Mouse (Mus musculus): Measurements from ENCODE around the gene Hpse2. TPM values are rescaled to one million over a fixed set of nuclear protein-coding genes. Genes with fewer than 3 reads are reported as not detected.

Hpse2 gene
- polyA plus RNA-seq, 1 experiment from 2014 or later: 9.8 TPM

GRCm38 (mm10) chr19:43146820-43147219, 241.3 kb downstream of the Hpse2 start:
- no peaks in the 10 kb centered on the region for H3K27me3 ChIP-seq
- no peak overlapping the region for H3K4me2 ChIP-seq (replicated peaks)
- no peaks in the 10 kb centered on the region for H3K36me3 ChIP-seq
- no peak overlapping the region for H3K9ac ChIP-seq
- ATAC-seq (ENCODE audit: low FRiP score, low read depth): no peak
- no peak overlapping the region for H3K4me3 ChIP-seq
- no peak overlapping the region for H3K27ac ChIP-seq
- H3K9me3 ChIP-seq: no peaks in the 10 kb centered on the region
- 24% methylated on average over 7 of the region's 7 CpGs for WGBS
- H3K4me1 ChIP-seq: peaks cover 13% of the 10 kb centered on the region

- Histone ChIP-seq H3K9ac (no peak overlapping the region), H3K4me2 (replicated peaks) (no peak overlapping the region), H3K9me3 (no peaks in the 10 kb centered on the region), H3K4me1 (peaks cover 3% of the 10 kb centered on the region), H3K36me3 (no peaks in the 10 kb centered on the region), H3K27me3 (no peaks in the 10 kb centered on the region), H3K4me3 (no peak overlapping the region), H3K27ac (no peak overlapping the region)
- ATAC-seq (ENCODE audit: low FRiP score, low read depth): no peak
- 76% methylated on average over 3 of the region's 3 CpGs for WGBS
Observed at GRCm38 (mm10) chr19:43141646-43142045, 246.5 kb downstream of the Hpse2 start.

- no peaks in the 10 kb centered on the region for H3K4me1 ChIP-seq
- no peak overlapping the region for H3K27ac ChIP-seq
- no peaks in the 10 kb centered on the region for H3K27me3 ChIP-seq
- peaks cover 8% of the 10 kb centered on the region for H3K9me3 ChIP-seq
- H3K4me2 ChIP-seq (replicated peaks): no peak overlapping the region
- 83% methylated on average over 4 of the region's 4 CpGs for WGBS
- no peak for ATAC-seq (ENCODE audit: low FRiP score, low read depth)
- H3K36me3 ChIP-seq: no peaks in the 10 kb centered on the region
- no peak overlapping the region for H3K9ac ChIP-seq
- no peak overlapping the region for H3K4me3 ChIP-seq
Observed at GRCm38 (mm10) chr19:43109796-43110195, 278.4 kb downstream of the Hpse2 start.

GRCm38 (mm10) chr19:43096915-43097314, 291.2 kb downstream of the Hpse2 start:
- no peaks in the 10 kb centered on the region for H3K36me3 ChIP-seq
- no peaks in the 10 kb centered on the region for H3K4me1 ChIP-seq
- ATAC-seq (ENCODE audit: low FRiP score, low read depth): no peak
- 71% methylated on average over 2 of the region's 2 CpGs for whole genome bisulfite sequencing
- no peaks in the 10 kb centered on the region for H3K27me3 ChIP-seq
- H3K4me2 ChIP-seq (replicated peaks): no peak overlapping the region
- H3K9ac ChIP-seq: no peak overlapping the region
- H3K9me3 ChIP-seq: no peaks in the 10 kb centered on the region
- H3K4me3 ChIP-seq: no peak overlapping the region
- H3K27ac ChIP-seq: no peak overlapping the region

- 94% methylated on average over 3 of the region's 3 CpGs for WGBS
Observed at GRCm38 (mm10) chr19:43087216-43087615, 300.9 kb downstream of the Hpse2 start.

GRCm38 (mm10) chr19:43064155-43064554, 324.0 kb downstream of the Hpse2 start:
- H3K4me1 ChIP-seq: no peaks in the 10 kb centered on the region
- no peak overlapping the region for H3K4me2 ChIP-seq (replicated peaks)
- H3K36me3 ChIP-seq: no peaks in the 10 kb centered on the region
- ATAC-seq (ENCODE audit: low FRiP score, low read depth): no peak
- no peak overlapping the region for H3K9ac ChIP-seq
- no peak overlapping the region for H3K27ac ChIP-seq
- no peaks in the 10 kb centered on the region for H3K27me3 ChIP-seq
- H3K4me3 ChIP-seq: no peak overlapping the region
- no peaks in the 10 kb centered on the region for H3K9me3 ChIP-seq
- WGBS: 69% methylated on average over 2 of the region's 2 CpGs

More at GRCm38 (mm10) chr19:43087216-43087615, 300.9 kb downstream of the Hpse2 start:
- Histone ChIP-seq H3K4me3 (no peak overlapping the region), H3K4me1 (no peaks in the 10 kb centered on the region), H3K27me3 (no peaks in the 10 kb centered on the region), H3K36me3 (no peaks in the 10 kb centered on the region), H3K9ac (no peak overlapping the region), H3K27ac (no peak overlapping the region), H3K9me3 (no peaks in the 10 kb centered on the region), H3K4me2 (replicated peaks) (no peak overlapping the region)
- ATAC-seq (ENCODE audit: low FRiP score, low read depth): no peak

GRCm38 (mm10) chr19:43044506-43044905, 343.6 kb downstream of the Hpse2 start:
- peaks cover 6% of the 10 kb centered on the region for H3K9me3 ChIP-seq
- no peak overlapping the region for H3K27ac ChIP-seq
- no peak for ATAC-seq (ENCODE audit: low FRiP score, low read depth)
- no peaks in the 10 kb centered on the region for H3K27me3 ChIP-seq
- no peak overlapping the region for H3K4me3 ChIP-seq
- peaks cover 18% of the 10 kb centered on the region for H3K4me1 ChIP-seq
- no peak overlapping the region for H3K4me2 ChIP-seq (replicated peaks)
- H3K9ac ChIP-seq: no peak overlapping the region
- 31% methylated on average over 4 of the region's 4 CpGs for WGBS
- peaks cover 5% of the 10 kb centered on the region; the same call in 1 of the 2 replicates for H3K36me3 ChIP-seq

GRCm38 (mm10) chr19:43042721-43043120, 345.4 kb downstream of the Hpse2 start:
- no peak overlapping the region for H3K27ac ChIP-seq

GRCm38 (mm10) chr19:43042211-43042610, 345.9 kb downstream of the Hpse2 start:
- Histone ChIP-seq H3K4me2 (replicated peaks) (no peak overlapping the region), H3K27ac (no peak overlapping the region; the same call in 1 of the 2 replicates), H3K27me3 (no peaks in the 10 kb centered on the region), H3K9me3 (no peaks in the 10 kb centered on the region), H3K9ac (no peak overlapping the region), H3K4me1 (peaks cover 18% of the 10 kb centered on the region), H3K4me3 (no peak overlapping the region), H3K36me3 (no peaks in the 10 kb centered on the region)
- 58% methylated on average over 2 of the region's 2 CpGs for WGBS
- ATAC-seq (ENCODE audit: low FRiP score, low read depth): 0 out of 2 replicates have a peak, but pooled peaks have one; percentile 40

More at GRCm38 (mm10) chr19:43042721-43043120, 345.4 kb downstream of the Hpse2 start:
- no peak overlapping the region for H3K4me2 ChIP-seq (replicated peaks)
- no peaks in the 10 kb centered on the region for H3K36me3 ChIP-seq
- no peaks in the 10 kb centered on the region for H3K27me3 ChIP-seq
- H3K4me1 ChIP-seq: peaks cover 18% of the 10 kb centered on the region
- H3K9me3 ChIP-seq: no peaks in the 10 kb centered on the region
- ATAC-seq (ENCODE audit: low FRiP score, low read depth): no peak
- no peak overlapping the region for H3K9ac ChIP-seq
- H3K4me3 ChIP-seq: no peak overlapping the region
- WGBS: 57% methylated on average over 2 of the region's 2 CpGs

GRCm38 (mm10) chr19:43036381-43036780, 351.8 kb downstream of the Hpse2 start:
- Histone ChIP-seq H3K4me2 (replicated peaks) (no peak overlapping the region), H3K9ac (no peak overlapping the region), H3K36me3 (no peaks in the 10 kb centered on the region), H3K27ac (no peak overlapping the region), H3K4me3 (no peak overlapping the region), H3K4me1 (peaks cover 8% of the 10 kb centered on the region; the same call in 1 of the 2 replicates), H3K9me3 (no peaks in the 10 kb centered on the region), H3K27me3 (no peaks in the 10 kb centered on the region)
- WGBS: 51% methylated on average over 4 of the region's 4 CpGs
- ATAC-seq (ENCODE audit: low FRiP score, low read depth): no peak

GRCm38 (mm10) chr19:43027305-43027704, 360.9 kb downstream of the Hpse2 start:
- H3K9me3 ChIP-seq: no peaks in the 10 kb centered on the region
- H3K9ac ChIP-seq: no peak overlapping the region
- H3K4me2 ChIP-seq (replicated peaks): no peak overlapping the region
- no peak overlapping the region for H3K27ac ChIP-seq
- WGBS: 29% methylated on average over 4 of the region's 4 CpGs
- no peaks in the 10 kb centered on the region for H3K36me3 ChIP-seq
- H3K27me3 ChIP-seq: no peaks in the 10 kb centered on the region
- no peak overlapping the region for H3K4me3 ChIP-seq
- 0 out of 2 replicates have a peak, but pooled peaks cover 5% of the 10 kb centered on the region for H3K4me1 ChIP-seq
- ATAC-seq (ENCODE audit: low FRiP score, low read depth): no peak

GRCm38 (mm10) chr19:43022611-43023173, 365.5 kb downstream of the Hpse2 start:
- H3K9ac ChIP-seq: no peak overlapping the region
- H3K27me3 ChIP-seq: no peaks in the 10 kb centered on the region
- no peaks in the 10 kb centered on the region for H3K36me3 ChIP-seq
- WGBS: 66% methylated on average over 3 of the region's 3 CpGs
- H3K4me3 ChIP-seq: no peak overlapping the region
- H3K4me2 ChIP-seq (replicated peaks): no peak overlapping the region
- 0 out of 2 replicates have a peak, but pooled peaks cover 5% of the 10 kb centered on the region for H3K4me1 ChIP-seq
- ATAC-seq (ENCODE audit: low FRiP score, low read depth): no peak
- no peak overlapping the region for H3K27ac ChIP-seq
- no peaks in the 10 kb centered on the region for H3K9me3 ChIP-seq

GRCm38 (mm10) chr19:43018792-43019191, 369.4 kb downstream of the Hpse2 start:
- WGBS: 87% methylated on average over 5 of the region's 5 CpGs
- H3K27me3 ChIP-seq: no peaks in the 10 kb centered on the region
- no peak overlapping the region for H3K4me3 ChIP-seq
- no peaks in the 10 kb centered on the region for H3K9me3 ChIP-seq
- no peaks in the 10 kb centered on the region for H3K36me3 ChIP-seq
- H3K27ac ChIP-seq: no peak overlapping the region
- no peak for ATAC-seq (ENCODE audit: low FRiP score, low read depth)
- no peak overlapping the region for H3K9ac ChIP-seq
- no peak overlapping the region for H3K4me2 ChIP-seq (replicated peaks)
- H3K4me1 ChIP-seq: 0 out of 2 replicates have a peak, but pooled peaks cover 5% of the 10 kb centered on the region

Measured in limb, embryonic 13.5 days (tissue).